Mouse (Mus musculus) spleen, embryonic (tissue): ENCODE results near the gene Cdk15.

Experiments used
- CTCF ChIA-PET: fragments of 350-600 bp; sonication (Branson Sonifier 250); formaldehyde crosslinking; loops from one replicate; lab custom pipeline; 2022; lab: Charles Lee

Cdk15 gene

DNA sequence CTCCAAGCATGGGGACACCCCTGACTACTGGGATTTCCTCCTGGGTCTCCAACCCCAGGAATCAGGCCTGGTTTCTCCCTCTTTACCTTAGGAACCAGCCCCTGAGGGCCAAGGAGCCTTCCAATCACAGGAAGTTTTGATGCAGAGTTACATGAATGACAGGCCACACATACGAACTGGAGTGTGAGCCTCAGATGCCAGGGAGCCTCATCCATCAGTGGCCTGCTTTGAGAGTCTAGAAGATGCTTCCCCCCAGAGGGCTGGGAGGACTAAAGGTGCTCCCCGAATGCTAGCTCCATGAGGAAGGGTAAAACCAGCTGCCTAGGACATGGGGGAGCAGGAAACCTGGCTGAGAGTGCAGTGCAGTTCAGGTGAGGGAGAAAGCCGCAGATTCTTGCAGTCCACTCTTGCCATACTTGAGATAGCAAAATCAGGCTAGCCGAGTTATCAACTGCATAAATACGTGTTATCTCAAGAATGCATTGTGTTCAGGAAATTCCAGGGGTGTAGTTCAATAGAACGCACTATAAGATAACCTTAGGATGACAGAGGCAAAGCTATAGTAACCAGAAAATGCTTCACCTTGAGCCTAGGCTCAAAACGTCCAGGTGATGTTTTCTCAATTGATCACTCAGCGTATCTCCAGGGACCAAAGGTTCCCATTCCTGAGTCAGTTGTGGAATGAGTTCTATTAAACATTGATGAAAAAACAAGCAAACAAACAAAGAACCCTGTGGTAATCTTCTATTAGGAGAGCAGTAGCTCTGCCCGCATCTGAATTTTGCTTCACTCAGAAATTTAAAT, 64.6 kb downstream of the Cdk15 start:
- CTCF ChIA-PET, result no interaction called here

DNA sequence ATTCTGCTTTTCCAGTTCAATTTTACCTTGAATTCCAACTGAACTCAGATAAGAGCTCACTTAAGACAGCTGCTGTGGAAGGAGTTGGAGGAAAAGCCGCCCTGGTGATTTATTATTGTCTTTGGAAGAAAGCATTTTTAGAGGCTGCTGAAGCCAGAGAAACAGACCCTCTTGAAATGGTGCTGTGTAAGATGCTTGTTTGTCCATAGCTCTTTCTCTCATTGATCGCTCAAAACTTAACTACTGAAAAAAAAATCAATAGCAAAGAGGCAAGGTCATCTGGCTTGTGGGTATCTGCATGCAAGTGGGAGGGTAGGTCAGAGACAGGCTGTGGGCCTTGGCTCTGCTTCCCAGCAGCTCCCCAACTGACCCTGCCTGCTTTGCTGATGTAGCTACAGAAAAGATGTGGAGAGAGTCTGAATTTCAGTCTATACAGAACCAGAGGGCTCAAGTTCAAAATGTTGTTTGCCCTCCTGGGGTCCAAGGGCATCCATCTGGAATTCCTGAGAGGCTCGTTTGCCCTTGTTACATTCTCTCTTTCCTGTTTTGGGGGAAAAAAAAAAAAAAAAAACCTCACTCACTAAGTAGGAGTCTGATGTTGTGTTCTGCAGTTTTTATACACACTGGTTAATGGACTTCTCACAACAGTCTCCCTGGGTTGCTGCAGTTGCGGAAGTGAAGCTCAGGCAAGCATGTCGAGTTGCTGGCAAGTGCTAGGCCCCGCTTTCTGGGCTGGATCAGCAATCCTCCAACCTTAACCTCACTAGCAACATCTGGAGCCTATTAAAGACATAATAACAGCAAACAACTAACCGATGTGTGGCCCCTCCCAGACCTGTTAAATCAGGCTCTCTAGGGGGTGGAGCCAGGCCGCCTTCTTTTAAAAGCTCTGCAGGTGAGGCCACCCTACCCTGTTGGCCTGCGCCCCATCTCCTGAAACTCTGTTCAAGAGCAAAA, 65.5 kb downstream of the Cdk15 start:
- CTCF ChIA-PET, result no interaction called here

DNA sequence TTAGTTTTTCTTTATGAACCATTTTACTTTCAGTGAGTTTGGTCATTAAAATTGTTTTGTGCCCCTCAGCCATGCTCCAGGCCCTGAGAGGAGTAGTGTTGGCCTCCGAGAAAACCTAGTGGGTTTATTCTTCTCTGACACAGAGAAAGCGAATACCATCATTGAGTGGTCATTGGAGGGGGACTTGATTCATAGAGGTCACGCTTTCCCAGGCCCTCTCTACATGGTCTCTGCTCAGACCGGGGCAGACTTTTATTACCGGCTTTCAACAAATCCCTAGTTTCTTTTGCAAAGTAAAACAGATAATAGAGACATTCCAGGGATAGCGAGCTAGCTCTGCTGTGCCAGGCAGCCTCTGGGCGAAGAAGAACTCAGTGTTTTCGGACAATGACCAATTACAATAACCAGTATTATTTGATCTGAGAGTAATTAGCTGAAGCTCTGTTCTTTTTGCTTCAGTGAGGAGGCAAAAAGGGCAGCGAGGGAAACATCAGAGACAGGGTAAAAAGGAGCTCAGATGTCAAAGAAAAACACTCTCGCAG, 70.2 kb downstream of the Cdk15 start:
- CTCF ChIA-PET, result interaction anchor here (0.5 kb wide), 1 partner anchor 264 kb away, joined by 5 read pairs; no protein-coding TSS in a partner anchor

DNA sequence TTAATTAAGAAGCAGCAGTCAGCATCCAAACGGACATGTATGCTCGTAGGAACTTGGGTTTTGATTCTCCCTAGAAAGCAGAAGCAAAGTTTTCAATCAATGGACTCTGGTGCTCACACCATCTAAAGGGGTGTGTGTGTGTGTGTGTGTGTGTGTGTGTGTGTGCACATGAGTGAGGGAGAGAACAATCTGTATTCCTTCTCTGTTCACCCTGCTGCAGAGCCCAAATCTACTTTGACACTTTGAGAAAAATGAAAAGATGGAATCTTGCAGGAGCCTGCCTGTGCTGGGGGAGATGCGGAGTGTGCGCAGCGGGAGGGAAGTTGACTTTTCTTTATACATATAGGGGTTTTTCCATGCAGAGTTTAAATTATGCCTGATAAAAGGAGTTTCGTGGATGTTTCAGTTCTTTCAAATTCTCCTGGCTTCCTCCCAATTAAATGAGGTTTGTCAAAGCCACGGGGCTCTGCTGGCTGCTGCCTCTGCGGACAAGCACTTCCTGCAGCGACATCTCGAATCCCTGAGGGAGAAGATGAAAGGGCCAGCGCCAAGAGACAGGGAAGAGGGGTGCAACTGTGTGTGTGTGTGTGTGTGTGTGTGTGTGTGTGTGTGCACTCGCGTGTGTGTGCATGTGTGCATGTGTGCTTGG, 76.2 kb downstream of the Cdk15 start:
- CTCF ChIA-PET, result no interaction called here

DNA sequence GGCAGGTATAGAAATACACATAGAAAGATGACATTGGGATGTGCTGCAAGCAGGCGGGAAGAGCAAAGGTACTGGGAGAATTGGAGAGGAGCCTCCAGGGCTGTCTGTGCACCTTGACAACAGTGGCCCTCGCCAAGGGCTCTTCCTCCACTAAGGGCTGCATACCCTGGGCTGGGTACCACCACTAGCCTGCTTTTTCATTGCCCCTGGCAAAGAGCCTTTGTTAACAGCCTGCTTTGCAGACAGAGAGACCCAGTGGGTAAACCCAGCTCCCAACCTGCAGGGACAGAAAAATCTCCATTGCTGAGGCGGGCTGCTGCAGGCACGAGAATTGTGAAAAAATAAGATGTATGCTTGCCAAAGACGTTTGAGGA, 76.7 kb downstream of the Cdk15 start:
- CTCF ChIA-PET, result no interaction called here

DNA sequence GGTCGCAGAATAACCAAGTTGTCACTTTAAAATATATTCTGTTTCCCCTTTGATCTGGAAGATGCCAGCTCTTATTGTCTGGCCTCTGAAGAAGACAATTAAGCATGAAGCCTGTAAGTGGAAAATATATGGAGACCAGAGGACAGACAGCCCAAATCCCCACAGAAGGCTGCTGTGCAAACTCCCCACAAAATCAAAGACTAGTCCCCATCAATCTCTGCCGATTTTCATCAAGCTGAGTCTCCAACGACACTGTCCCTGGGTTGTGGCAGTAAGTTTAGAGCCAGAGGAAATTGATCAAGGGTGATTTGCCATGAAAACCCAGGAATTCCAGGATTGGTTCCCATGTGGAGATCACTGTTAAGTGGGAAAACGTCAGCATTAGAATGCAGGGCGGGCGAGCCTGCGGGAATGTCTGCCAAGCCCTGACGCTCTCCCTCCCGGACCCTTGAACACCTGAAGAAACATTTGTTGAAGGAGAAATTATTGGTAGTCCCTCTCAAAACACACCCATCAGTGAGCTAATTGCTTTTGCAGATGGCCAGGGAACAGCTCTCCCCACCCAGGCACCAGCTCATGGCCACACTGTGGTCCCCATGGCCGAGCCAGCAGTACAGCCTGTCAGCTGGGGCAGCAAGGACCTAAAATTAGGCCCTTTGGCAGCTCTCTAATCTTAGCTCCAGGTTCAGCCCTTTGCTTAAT, 77.3 kb downstream of the Cdk15 start:
- CTCF ChIA-PET, result no interaction called here

DNA sequence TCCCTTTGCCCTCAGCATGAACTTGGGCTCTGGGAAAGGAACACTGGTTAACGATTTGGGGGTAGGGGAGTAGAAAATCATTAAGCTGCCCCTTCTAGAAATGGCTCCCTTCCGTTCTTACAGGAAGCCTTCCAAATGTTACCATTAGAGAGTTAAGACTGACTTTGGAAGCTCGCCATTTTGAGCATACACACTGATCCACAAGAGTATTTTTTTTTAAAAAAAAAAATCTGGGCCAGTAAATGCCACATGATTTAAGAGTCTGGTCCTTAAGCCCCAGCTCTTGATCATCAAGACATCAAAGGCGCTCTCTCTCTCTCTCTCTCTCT, 77.8 kb downstream of the Cdk15 start:
- CTCF ChIA-PET, result no interaction called here

DNA sequence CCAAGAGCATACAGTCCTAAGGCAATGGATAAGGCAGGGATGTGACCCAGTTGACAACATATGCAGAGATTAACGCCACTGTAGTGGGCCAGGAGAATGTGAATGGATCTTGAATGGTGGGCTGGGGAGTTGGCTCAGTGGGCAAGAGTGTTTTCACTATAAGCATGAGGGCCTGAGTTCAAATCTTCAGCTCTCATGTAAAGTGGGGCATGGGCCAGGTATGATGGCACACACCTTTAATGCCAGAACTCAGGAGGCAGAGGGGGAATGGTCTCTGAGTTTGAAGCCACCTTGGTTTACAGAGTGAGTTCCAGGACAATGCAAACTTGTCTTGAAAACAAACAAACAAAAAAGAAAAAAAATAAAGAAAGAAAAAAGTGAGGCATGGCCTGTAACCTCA, 79.5 kb downstream of the Cdk15 start:
- CTCF ChIA-PET, result interaction anchor here (0.7 kb wide), 1 partner anchor 58 kb away, joined by 3 read pairs; no protein-coding TSS in a partner anchor

DNA sequence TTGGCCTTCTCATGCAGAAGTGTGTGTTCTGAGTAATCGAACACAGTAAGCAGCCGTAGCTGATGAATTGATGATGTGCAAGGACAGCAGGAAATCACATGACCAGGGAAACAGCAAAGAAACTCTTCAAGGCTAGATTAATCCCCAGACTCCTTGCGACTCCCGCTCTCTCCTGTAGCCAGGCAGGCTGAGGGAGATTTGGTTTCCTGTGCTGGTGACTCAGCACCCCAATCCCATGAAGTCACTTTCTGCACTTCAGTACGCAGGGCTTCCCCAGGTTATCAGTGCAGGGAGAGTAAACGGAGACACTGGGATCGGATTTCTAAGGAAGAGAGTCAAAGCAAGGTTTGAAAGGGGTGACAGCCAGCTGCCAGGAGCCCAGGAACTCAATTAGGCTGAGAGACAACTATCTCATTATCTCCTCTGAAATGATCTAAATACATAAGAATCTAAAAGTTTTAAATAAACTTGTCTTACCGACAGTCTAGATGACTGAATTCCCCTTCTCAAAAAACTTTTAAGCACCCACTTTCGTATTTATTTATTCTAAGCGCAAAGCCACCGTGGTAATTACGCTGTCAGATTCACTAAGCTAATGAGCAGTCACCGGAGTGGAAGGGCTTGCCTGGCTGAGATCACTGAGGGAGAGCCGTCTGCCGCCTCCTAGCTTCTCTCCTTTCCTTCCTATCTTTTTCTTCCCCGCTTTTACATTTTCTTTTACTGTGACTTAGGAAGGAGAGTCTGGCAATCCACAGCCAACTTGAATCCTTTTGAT, 84.3 kb downstream of the Cdk15 start:
- CTCF ChIA-PET, result no interaction called here

DNA sequence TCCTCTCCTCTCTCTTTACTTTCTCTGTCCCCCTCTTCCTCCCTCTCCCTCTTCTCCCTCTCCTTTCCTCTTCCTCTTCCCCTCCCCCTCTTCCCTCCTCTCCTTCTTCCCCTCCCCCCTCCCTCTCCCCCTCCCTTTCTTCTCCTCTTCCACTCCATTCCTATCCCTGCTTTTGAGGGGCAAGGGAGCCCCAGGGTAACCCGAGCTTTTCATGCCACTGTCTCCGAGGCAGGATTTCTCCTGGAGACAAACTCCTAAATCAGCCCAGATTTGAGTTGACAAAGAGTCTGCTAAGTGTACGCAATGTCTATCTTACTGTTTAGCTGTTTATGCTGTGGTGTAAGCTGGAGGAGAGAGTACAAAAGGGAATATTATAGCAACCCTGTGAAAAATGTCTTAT, 85.0 kb downstream of the Cdk15 start:
- CTCF ChIA-PET, result no interaction called here

DNA sequence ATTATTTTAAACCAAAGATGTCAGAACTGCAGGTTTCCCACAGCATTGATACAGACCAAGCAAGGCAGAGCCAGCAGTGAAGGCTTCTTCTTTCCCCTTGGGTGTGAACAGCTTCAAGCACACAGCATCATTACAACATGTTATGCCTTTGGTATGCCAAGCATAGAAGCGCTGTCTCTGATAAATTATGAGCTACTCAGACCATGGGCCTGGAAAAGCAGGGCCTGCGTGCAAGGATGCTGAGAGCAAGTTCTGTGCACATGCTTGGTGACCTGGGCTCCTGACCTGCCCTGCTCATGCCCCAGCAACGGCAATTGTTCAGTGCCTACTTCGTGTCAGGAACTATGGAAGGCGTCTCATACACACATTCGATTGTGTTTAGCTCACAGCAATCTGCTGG, 85.4 kb downstream of the Cdk15 start:
- CTCF ChIA-PET, result no interaction called here

DNA sequence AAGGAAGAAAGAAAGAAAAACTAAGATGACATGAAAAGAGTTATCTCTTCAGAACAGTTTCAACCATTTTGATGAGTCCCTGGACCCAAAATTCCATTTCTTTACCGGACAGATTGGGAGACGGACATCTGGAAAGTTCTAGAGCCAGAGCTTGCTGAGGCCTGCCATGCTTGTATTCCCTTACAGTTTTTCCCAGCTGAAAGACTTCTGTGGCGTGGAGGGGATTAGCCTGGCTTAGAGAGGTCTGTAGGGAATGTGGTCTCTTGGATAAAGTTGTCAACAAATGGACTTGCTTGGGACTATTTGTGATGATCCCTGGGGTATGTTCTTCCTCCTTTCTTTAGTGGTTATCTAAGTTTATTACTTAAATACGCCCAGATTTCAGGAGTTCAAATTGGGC, 96.0 kb downstream of the Cdk15 start:
- CTCF ChIA-PET, result no interaction called here

DNA sequence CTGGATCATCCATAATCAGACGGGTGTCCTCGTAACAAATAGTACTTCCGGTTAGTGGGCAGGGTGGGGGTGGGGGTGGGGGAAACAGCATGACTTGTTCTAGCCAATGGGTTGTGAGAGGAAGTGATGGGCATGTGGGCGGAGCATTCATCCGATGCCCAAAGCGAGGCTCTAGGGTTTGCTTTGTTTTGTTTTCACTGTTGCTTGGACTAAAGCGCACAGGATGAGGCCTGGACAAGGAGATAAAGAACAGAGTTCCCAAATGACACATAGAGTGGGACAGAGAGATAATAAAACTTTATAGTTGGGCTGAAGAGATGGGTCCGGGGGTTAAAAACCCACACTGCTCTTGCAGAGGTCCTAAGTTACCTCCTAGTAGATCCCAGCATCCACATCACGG, 98.7 kb downstream of the Cdk15 start:
- CTCF ChIA-PET, result no interaction called here

DNA sequence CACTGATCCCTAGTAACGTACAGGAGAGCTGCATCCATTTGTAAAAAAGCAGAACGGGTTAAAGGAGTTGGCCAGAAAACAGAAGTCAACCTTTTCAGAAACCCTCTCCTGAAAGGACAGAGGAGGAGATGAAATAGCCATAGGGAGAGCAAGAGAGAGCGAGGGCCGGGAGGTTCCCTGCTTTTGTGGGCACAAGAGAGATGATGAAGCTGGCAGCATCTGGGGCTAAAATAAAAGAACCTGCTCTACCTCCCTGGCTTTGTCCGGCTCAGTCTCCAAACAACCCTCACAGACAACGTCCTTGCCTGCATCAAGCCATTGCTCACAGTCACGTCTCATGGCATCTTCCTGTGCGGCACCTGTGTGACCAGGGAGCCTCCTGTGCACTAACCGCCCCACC, 102.4 kb downstream of the Cdk15 start:
- CTCF ChIA-PET, result no interaction called here

DNA sequence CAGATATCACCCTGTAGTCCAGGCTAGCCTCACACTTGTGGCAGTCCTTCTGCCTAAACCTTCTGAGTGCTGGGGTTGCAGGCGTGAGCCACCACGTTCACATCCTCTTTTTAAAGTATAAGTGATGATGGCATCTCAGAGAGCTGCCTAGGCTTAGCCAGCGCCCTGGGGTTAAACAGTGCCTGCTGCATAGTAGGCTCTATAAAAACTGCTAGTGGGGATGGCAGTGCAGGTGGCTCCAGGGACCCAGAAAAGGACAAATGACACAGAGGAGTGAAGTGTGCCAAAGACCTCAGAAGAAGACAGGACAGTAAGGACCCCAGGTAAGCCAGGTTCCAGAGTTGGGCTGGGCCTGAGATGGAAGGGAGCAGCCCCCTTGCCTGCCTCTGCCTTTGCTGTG, 104.1 kb downstream of the Cdk15 start:
- CTCF ChIA-PET, result no interaction called here

DNA sequence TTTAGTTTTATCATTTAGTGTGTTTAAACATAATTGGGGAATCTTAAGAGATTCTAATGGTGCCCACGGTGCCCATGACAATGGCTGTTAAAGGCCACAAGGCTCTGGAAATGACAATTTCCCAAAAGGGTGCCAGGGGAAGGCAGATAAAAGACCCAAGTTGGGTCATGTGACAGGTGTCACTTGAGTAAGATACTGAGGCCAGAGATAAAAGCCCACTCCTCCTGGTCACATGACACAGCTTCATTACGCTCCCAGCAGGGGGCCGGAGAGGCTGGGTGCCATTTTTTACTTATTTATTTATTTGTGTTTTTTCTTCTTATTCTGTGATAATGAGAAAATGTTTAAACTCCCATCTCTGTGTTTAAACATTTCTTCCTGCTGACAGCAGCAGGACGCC, 104.8 kb downstream of the Cdk15 start:
- CTCF ChIA-PET, result no interaction called here

DNA sequence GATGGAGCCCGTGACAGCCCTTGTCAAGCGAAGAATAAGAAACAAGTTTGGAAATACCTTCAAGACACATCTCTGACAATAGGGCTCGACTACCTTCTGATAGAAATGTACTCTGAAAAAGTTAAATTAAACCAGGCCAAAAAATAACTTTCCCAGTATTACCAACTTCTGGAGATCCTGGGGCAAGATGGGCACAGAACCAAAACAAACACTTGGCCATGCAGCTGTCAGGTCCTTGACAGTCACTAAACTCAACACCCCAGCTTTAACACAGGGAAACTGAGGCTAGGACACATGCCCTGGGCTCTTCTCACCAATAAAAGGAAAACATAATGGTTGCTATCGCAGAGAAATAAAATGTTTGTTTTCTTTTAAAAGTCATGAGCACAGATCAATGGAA, 105.3 kb downstream of the Cdk15 start:
- CTCF ChIA-PET, result interaction anchor here (0.7 kb wide), 1 partner anchor 90 kb away, joined by 3 read pairs; no protein-coding TSS in a partner anchor

DNA sequence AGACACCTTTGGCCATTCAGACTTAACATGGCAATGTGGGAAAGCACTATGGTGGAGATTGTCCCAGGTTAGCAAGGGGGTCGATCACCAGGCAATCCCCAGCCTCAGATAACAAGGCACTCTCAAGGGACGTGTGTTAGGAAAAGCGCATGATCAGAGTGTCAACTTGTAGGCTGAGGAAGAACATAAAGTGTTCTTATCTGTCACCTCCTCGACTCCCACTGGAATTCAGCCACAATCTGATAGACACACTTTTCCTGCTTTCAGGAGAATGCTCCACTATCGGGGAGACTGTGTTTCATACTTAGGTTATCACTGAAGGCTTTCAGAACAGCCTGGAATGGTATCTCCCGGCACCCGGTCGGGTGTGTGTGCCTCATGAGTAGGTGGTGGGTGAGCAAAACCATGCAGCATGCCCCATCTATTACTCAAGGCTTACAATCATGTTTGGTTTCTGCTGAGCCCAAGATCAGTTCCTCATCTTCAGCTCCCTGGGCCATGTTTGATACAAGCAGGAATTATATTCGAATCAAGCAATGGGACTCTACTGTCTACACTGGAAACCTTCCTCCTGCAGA, 107.8 kb downstream of the Cdk15 start:
- CTCF ChIA-PET, result no interaction called here

DNA sequence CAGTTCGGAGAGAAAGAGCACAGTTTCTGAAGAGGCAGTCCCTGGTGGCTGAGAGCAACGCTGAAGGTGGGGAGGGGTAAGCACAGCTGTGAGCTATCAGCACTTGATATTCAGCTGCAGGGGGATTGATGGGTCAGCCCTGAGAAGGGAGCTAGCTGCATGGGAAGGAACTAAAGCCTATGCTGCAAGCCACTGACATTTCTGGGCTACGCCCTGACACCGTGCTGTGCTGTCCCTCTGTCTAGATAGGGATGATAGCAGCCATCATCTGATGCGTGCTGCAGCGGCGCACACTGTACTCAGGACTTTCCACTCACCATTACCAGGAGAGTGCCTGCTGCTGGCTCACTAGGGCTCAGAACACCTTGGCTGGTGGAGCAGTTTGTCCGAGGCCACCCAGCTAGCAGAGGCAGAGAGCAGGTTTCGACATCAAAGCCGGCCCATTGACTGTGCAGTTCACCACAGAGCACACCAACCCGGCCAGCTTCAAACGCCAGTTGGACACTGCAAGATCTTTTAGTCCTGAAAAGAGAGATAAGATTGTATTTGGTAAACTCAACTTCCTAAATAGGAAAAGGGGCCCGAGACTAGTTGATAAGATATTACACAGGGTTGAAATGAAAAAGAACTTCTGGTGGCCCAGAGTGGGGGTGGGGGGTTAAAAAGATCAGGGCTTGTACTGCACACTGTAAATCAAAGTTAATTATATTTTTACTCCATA, 111.4 kb downstream of the Cdk15 start:
- CTCF ChIA-PET, result no interaction called here
